Mouse (Mus musculus) hindbrain, postnatal 0 days (tissue): ENCODE results near the gene Sgms2. TPM values are rescaled to one million over a fixed set of nuclear protein-coding genes. Genes with fewer than 3 reads are reported as not detected.

ENCODE experiments used
- ATAC-seq: fragments of 200-750 bp; cut with Nextera tagmentation; 2 replicates; pipeline ENCODE4 v1.8.0; 2017; ENCODE audit warnings: mild to moderate bottlenecking, moderate TSS enrichment, moderate library complexity
- DNase-seq: peaks from one replicate; pipeline ENCODE4 v3.0.0-alpha.2; 2015; ENCODE audit warnings: low spot score
- H3K27ac ChIP-seq: fragments of 300-500 bp; sonication (generic); 2 replicates; pipeline ENCODE4 v1.5.1; 2014; ENCODE audit warnings: mild to moderate bottlenecking
- H3K27me3 ChIP-seq: fragments of 300-500 bp; sonication (generic); 2 replicates; pipeline ENCODE4 v1.6.1; 2014; ENCODE audit warnings: low read length, mixed read lengths; ENCODE audit not compliant: insufficient read depth
- H3K36me3 ChIP-seq: fragments of 300-500 bp; sonication (generic); 2 replicates; pipeline ENCODE4 v1.6.1; 2014; ENCODE audit warnings: low read length, mixed read lengths; ENCODE audit not compliant: insufficient read depth
- H3K4me1 ChIP-seq: fragments of 300-500 bp; sonication (generic); 2 replicates; pipeline ENCODE4 v1.6.1; 2014; ENCODE audit warnings: antibody characterized with exemption, low read length, mixed read lengths; ENCODE audit not compliant: insufficient read depth
- H3K4me2 ChIP-seq: fragments of 300-500 bp; sonication (generic); 2 replicates; pipeline ENCODE4 v1.6.1; 2014; ENCODE audit warnings: low read depth, mild to moderate bottlenecking, low read length, moderate library complexity, mixed read lengths
- H3K4me3 ChIP-seq: fragments of 300-500 bp; sonication (generic); 2 replicates; pipeline ENCODE4 v1.5.1; 2014; ENCODE audit warnings: low read length
- H3K9ac ChIP-seq: fragments of 300-500 bp; sonication (generic); replicated peaks from 2 replicates; pipeline ENCODE4 v1.6.1; 2014; ENCODE audit warnings: mild to moderate bottlenecking, low read length, moderate library complexity, mixed read lengths
- H3K9me3 ChIP-seq: fragments of 300-500 bp; sonication (generic); 2 replicates; pipeline ENCODE4 v1.6.1; 2016; ENCODE audit warnings: low read length, mixed read lengths
- CTCF ChIP-seq: IDR thresholded peaks from 2 replicates; pipeline ENCODE4 v1.5.1; 2016; ENCODE audit warnings: antibody characterized with exemption, control low read depth, low read depth
- WGBS: fragments of 180-500 bp; shearing (Covaris S2); extraction: QIAGEN DNeasy Blood & Tissue Kit; methylation state at CpG from one replicate; pipeline ENCODE4 v1.1.7; 2014; 5-methylcytosine and 5-hydroxymethylcytosine counted together
- polyA plus RNA-seq: library from polyadenylated mRNA; unstranded; fragments of >200 nt; fragmentation: Nextera tagmentation; extraction: Ambion mirVana; gene quantifications from 2 replicates; pipeline ENCODE4 v1.2.1, GENCODE M21; 2015
- total RNA-seq: library from RNA; depleted of rRNA; stranded (reverse); fragments of >200 nt; gene quantifications from 2 replicates; pipeline ENCODE4 v1.2.3, GENCODE M21; 2014

The Sgms2 gene
- total and polyA plus RNA-seq, 2 experiments from 2014 or later, result 3.9 to 4.2 TPM

DNA sequence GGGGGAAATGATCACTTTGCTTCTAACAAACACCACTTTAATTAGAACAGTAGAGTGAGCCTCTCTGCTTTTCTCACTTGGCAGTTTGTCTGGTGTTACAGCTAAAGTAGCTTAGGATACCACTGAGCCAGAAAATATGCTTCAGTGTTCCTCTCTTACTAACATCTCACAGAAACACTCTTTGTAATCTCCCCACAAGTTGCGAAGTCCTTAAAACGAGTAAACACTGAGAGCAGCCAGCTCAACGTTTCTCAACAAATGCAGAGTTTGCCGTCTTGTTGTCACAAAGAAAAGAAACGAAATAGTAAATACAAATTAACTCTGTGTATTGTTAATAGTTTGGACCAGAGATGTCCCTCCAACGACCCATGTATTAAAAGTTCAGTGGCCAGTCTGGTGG, 26.5 kb upstream of the Sgms2 start:
- ATAC-seq, result no peak
- Histone ChIP-seq H3K4me2 (no peak overlapping the region), H3K9me3 (no peaks in the 10 kb centered on the region), H3K27ac (no peak overlapping the region), H3K9ac (no peak overlapping the region), H3K4me3 (no peak overlapping the region), H3K27me3 (no peaks in the 10 kb centered on the region), H3K36me3 (no peaks in the 10 kb centered on the region), H3K4me1 (no peaks in the 10 kb centered on the region)
- WGBS, result 77% methylated on average over 6 of the region's 6 CpGs
- no peak for DNase-seq
- TF ChIP-seq CTCF, result no peak

DNA sequence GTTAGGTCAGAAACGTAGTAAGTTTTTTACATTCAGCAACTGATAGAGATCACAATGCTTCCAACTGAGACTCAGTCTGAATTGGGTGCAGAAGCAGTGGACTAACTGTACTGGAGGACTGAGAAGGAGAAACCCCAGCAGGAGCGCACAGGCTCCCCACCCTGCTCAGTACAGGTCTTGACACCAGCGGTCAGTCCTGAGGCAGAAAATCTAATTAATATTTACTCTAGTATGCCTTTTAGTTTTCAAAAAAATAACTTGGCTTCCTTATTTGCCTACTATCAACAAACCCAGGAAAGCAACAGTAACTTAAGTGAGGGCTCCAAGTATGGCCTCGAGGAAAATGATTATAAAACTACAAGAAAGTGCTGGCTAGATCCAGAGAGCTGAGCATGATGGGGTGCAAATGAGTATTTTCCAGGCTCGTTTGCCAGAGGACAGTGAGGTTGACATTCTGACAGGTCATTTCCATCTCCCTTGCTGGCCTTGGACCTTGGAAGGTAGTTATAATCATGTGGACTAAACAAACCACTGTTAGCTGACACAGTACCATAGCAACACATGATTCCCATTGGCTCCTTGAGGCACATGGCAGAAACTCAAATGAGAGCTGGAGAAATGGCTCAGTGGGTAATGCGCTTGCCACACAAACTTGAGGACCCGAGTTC, 25.3 kb upstream of the Sgms2 start:
- no peak for TF ChIP-seq CTCF
- WGBS, result 85% methylated on average over 7 of the region's 7 CpGs
- Histone ChIP-seq H3K36me3 (no peaks in the 10 kb centered on the region), H3K4me3 (no peak overlapping the region), H3K4me2 (no peak overlapping the region), H3K9ac (no peak overlapping the region), H3K27me3 (no peaks in the 10 kb centered on the region), H3K9me3 (no peaks in the 10 kb centered on the region), H3K27ac (no peak overlapping the region), H3K4me1 (no peaks in the 10 kb centered on the region)
- no peak for ATAC-seq
- no peak for DNase-seq

DNA sequence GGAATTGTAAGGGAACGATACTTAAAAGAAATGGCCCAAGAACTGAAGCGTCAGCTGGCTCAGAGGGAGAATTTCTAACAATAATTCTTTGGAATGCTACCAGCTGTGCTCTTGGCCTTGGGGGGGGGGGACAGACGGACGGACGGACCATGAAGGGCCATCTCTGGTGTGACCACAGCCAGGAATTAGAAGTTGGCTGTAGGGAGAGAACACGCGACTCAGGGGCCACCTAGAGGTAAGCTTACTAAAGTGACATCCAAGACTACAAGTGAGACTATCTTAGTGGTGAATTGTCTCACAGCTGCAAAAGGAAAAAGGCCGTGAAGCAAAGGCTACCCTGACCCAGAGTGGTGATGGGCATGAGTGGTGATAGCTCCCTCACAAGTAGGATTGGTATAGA, 20.4 kb upstream of the Sgms2 start:
- H3K9me3 ChIP-seq, result no peaks in the 10 kb centered on the region
- WGBS, result 66% methylated on average over 8 of the region's 8 CpGs

DNA sequence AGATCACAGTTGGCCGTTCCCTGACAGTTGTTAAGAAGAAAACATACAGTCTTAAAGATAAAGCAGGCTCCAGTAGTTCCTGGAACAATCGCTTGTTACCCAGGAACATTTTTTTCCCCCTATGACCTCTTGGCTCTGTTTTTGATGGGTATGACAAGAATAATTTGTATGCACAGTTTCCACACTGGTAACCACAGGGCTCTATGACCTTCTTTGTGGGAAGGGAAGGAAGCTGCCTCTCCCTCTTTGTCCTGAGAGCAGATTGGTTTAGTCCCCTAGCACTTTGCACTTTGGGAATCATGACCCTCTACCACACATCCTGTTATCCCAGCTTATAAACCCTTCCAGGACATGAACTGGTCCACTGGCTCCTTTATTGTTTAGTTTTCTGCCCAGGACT, 16.8 kb upstream of the Sgms2 start:
- H3K9me3 ChIP-seq, result no peaks in the 10 kb centered on the region
- H3K9ac ChIP-seq, result no peak overlapping the region
- no peak overlapping the region for H3K27ac ChIP-seq
- no peak overlapping the region for H3K4me3 ChIP-seq
- ATAC-seq, result no peak
- 55% methylated on average over 2 of the region's 2 CpGs for WGBS
- no peak for DNase-seq
- H3K4me2 ChIP-seq, result no peak overlapping the region
- TF ChIP-seq CTCF, result no peak
- H3K4me1 ChIP-seq, result no peaks in the 10 kb centered on the region
- H3K36me3 ChIP-seq, result no peaks in the 10 kb centered on the region
- no peaks in the 10 kb centered on the region; the same call in 1 of the 2 replicates for H3K27me3 ChIP-seq

More for the DNA sequence above, 20.4 kb upstream of the Sgms2 start:
- no peak overlapping the region for H3K4me3 ChIP-seq
- ATAC-seq, result no peak
- H3K27me3 ChIP-seq, result no peaks in the 10 kb centered on the region
- no peak overlapping the region for H3K9ac ChIP-seq
- DNase-seq, result no peak
- H3K4me1 ChIP-seq, result no peaks in the 10 kb centered on the region
- no peaks in the 10 kb centered on the region for H3K36me3 ChIP-seq
- peak; percentile 17; the same call in 1 of the 2 replicates for TF ChIP-seq CTCF
- H3K27ac ChIP-seq, result no peak overlapping the region
- H3K4me2 ChIP-seq, result no peak overlapping the region

DNA sequence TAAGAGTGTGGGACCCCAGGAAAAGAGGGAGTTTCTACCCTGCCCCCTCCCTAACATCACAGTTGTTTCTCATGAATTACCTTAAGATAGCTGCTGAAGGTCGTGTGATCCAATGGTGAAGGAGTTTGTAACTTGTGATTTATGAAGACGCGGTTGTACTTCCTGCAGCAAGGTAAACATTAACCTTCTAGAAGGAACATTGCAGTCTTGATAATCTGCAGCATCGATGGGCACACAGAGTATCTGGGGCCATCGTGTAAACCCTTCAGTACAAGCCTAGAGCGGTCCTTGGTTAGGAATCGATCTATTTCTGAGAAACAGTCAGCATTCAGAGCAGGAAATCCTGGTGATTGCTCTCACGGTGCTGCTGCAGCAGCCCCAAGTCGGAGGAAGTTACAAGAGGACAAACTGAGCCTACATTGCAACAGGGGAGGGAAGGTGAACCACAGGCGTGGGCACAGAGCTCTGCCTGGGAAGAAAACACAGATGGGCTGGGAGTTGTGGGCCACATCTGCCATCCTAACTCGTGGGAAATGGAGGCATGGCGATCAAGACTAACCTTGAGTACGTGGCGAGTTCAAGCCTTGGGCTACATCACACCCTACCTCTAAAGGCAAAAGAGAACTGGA, 13.5 kb upstream of the Sgms2 start:
- Histone ChIP-seq H3K9me3 (no peaks in the 10 kb centered on the region), H3K4me3 (no peak overlapping the region), H3K9ac (no peak overlapping the region), H3K4me1 (no peaks in the 10 kb centered on the region), H3K36me3 (no peaks in the 10 kb centered on the region), H3K27ac (no peak overlapping the region), H3K27me3 (no peaks in the 10 kb centered on the region; the same call in 1 of the 2 replicates), H3K4me2 (no peak overlapping the region)
- no peak for DNase-seq
- no peak for ATAC-seq
- no peak for TF ChIP-seq CTCF
- 87% methylated on average over 14 of the region's 14 CpGs for WGBS

DNA sequence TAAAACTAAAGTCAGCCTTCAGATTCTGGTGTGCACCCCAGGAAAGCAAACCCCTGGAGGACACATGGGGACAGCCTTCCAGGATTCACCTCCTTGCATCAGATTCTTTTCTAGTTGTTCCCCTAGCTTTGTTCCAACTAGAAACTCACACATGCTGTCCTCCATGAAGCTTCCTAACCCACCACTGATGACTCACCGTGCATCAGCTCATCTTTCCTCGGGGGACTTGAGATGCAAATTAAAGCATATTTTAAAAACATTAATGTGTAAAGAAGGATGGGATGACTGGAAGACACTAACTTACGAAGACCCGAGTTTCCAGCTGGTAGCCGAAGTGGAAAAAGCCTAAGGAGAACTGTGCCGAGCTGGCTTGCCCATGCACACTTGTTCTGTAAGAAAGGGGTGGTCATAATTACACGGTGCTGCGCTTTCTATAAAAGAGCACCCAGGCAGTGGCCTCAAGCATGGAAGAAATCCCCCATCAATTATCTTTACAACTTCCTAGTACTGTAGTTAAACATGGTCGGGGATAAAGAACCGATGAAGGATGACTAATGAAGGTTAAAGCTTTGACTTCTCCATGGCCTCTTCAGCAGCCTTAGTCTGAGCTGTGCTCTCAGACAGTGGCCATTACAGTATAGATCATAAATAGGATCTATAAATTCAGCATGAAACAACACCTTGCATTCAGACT, 10.6 kb upstream of the Sgms2 start:
- WGBS, result 45% methylated on average over 10 of the region's 10 CpGs
- H3K27me3 ChIP-seq, result no peaks in the 10 kb centered on the region; the same call in 1 of the 2 replicates
- H3K27ac ChIP-seq, result no peak overlapping the region

More for the DNA sequence above, 10.6 kb upstream of the Sgms2 start:
- Histone ChIP-seq H3K36me3 (no peaks in the 10 kb centered on the region), H3K4me3 (no peak overlapping the region), H3K9me3 (no peaks in the 10 kb centered on the region), H3K4me2 (no peak overlapping the region), H3K9ac (no peak overlapping the region), H3K4me1 (no peaks in the 10 kb centered on the region)
- TF ChIP-seq CTCF, result no peak
- DNase-seq (no peak), ATAC-seq (no peak)
